Mouse (Mus musculus) forebrain, embryonic 16.5 days (tissue): Measurements from ENCODE around the gene Rpl27. TPM values are rescaled to one million over a fixed set of nuclear protein-coding genes. Genes with fewer than 3 reads are reported as not detected.
A peak's percentile ranks its signal among the peaks of the same experiment; 100 is the strongest.
"Not testable (repeated sequence)": the region's sequence is repeated elsewhere in the genome, so short reads cannot be mapped to it uniquely, and the experiment has no call there.

Experiments used
- ATAC-seq: fragments of 200-750 bp; cut with Nextera tagmentation; 2 replicates; pipeline ENCODE4 v1.8.0; 2017; ENCODE audit warnings: mild to moderate bottlenecking, moderate library complexity
- H3K27ac ChIP-seq: fragments of 300-500 bp; sonication (generic); 2 replicates; pipeline ENCODE4 v1.5.1; 2014; ENCODE audit warnings: low read length, control low read depth
- H3K27me3 ChIP-seq: fragments of 300-500 bp; sonication (generic); replicated peaks from 2 replicates; pipeline ENCODE4 v1.6.1; 2014; ENCODE audit warnings: low read length; ENCODE audit not compliant: control insufficient read depth, insufficient read depth
- H3K36me3 ChIP-seq: fragments of 300-500 bp; sonication (generic); 2 replicates; pipeline ENCODE4 v1.6.1; 2014; ENCODE audit not compliant: control insufficient read depth, insufficient read depth
- H3K4me1 ChIP-seq: fragments of 300-500 bp; sonication (generic); replicated peaks from 2 replicates; pipeline ENCODE4 v1.6.1; 2014; ENCODE audit warnings: low read length; ENCODE audit not compliant: control insufficient read depth, insufficient read depth
- H3K4me2 ChIP-seq: fragments of 300-500 bp; sonication (generic); 2 replicates; pipeline ENCODE4 v1.6.1; 2014; ENCODE audit warnings: mild to moderate bottlenecking, low read length, control low read depth
- H3K4me3 ChIP-seq: fragments of 300-500 bp; sonication (generic); replicated peaks from 2 replicates; pipeline ENCODE4 v1.5.1; 2014; ENCODE audit warnings: mild to moderate bottlenecking, low read length, control low read depth
- H3K9ac ChIP-seq: fragments of 300-500 bp; sonication (generic); replicated peaks from 2 replicates; pipeline ENCODE4 v1.6.1; 2014; ENCODE audit warnings: low read depth, low read length, control low read depth
- H3K9me3 ChIP-seq: fragments of 300-500 bp; sonication (generic); 2 replicates; pipeline ENCODE4 v1.6.1; 2016; ENCODE audit warnings: low read length; ENCODE audit not compliant: control insufficient read depth
- WGBS: fragments of 180-500 bp; shearing (Covaris S2); extraction: QIAGEN DNeasy Blood & Tissue Kit; methylation state at CpG from one replicate; pipeline ENCODE4 v1.1.7; 2014; 5-methylcytosine and 5-hydroxymethylcytosine counted together
- polyA plus RNA-seq: library from polyadenylated mRNA; unstranded; fragments of >200 nt; fragmentation: Nextera tagmentation; extraction: Ambion mirVana; gene quantifications from 2 replicates; pipeline ENCODE4 v1.2.1, GENCODE M21; 2015

Rpl27 gene
- polyA plus RNA-seq, 1 experiment from 2014 or later = 219 TPM

DNA sequence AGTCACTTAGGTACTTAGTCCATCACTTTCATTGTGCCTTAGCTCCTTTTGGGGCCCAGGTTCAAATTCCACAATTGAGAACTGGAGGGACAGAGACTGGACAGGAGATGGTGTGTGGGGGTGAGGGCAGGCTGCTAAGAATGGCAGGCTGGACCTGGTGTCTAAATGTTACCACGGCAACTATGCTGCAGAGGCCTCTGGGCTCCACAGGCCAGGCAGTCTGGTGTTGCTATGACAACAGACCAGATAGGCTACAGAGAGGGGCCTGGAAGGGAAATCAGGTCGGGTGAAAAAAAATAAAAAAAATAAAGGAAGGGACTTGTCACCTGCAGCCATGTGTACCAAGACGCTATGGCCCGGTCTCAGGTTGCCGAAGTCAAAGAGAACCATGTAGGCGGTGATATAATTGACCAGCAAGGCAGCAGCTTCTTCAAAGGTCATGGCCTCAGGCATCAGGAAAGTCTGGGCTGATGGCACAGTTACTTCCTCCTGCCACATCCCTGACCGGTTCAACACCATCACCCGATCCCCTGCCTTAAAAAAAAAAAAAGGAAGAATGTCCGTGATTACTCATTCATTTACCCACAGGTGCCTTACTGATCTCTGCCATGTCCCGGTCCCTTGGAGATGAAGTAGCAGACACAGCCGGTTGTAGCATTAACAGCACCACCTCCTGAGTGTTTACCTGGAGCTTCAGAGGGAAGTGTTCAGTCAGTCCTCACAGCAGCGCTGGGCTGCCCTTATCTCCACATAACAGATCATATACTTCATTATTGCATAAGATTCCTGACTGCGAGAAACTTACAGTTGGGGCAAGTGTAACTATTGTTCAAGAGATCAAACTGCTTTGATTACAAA is 20.7 kb downstream of the Rpl27 start:
- peaks cover 46% of the 10 kb centered on the region for H3K4me1 ChIP-seq
- peaks cover 23% of the 10 kb centered on the region for H3K36me3 ChIP-seq
- no peak for ATAC-seq
- H3K27me3 ChIP-seq = no peaks in the 10 kb centered on the region
- WGBS = 44% methylated on average over 13 of the region's 13 CpGs
- no peak overlapping the region for H3K9ac ChIP-seq
- no peak overlapping the region for H3K27ac ChIP-seq
- no peak overlapping the region for H3K4me3 ChIP-seq
- H3K9me3 ChIP-seq = no peaks in the 10 kb centered on the region
- H3K4me2 ChIP-seq = peak overlapping the region; percentile 67

DNA sequence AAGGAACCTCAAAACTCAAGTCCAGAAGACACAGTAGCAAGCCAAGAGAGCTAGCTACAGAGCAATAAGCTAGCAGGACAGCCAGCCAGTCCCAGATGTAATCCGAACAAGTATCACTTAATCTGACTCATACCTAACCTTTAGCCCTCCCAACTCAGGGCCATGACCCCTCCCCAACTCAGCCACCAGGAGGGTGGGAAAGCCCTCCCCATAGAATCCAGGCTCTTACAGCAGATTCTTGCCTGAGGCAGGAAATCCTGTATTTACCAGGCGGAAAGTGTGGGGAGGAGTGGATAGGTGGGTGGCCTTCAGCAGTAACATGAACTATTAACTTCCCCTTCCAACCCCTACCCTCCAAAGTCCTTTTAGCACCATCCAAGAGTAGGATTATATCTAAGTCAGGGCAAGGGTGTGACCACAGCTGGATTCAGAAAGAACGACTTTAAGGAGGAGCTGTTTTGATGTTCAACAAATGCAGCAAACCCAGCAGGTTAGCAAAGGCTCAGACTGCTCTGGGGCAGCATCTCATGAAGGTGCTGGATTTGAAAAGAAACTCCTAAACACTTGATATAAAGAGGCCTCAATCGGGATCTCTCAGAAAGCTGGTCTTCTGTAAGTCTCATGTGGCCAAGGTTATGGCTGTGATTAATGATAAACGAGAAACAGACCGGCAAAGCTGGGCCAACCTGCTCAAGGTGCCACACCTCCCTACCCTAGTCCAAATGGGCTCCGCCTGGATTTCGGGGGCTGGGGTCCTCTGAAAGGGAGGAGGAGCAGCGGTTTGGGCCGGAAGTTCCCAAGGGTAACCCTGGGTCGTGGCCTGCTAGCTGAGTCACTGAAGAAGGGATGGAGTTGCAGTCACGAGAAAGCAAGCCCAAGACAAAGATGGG is 22.4 kb downstream of the Rpl27 start, which contains the start of gene Rnd2:
Rnd2 (plus strand) TSS at position 789 of the 890 bp plus-strand sequence.
- Histone ChIP-seq H3K27ac (peak within 1 kb of the TSS; percentile 89), H3K36me3 (peaks cover 19% of the 10 kb centered on the region), H3K9me3 (no peaks in the 10 kb centered on the region), H3K4me3 (peak within 1 kb of the TSS; percentile 94), H3K4me1 (peaks cover 52% of the 10 kb centered on the region), H3K9ac (peak within 1 kb of the TSS; percentile 95), H3K4me2 (peak within 1 kb of the TSS; percentile 67), H3K27me3 (no peaks in the 10 kb centered on the region)
- no peak for ATAC-seq
- WGBS = 22% methylated on average over 12 of the region's 12 CpGs

DNA sequence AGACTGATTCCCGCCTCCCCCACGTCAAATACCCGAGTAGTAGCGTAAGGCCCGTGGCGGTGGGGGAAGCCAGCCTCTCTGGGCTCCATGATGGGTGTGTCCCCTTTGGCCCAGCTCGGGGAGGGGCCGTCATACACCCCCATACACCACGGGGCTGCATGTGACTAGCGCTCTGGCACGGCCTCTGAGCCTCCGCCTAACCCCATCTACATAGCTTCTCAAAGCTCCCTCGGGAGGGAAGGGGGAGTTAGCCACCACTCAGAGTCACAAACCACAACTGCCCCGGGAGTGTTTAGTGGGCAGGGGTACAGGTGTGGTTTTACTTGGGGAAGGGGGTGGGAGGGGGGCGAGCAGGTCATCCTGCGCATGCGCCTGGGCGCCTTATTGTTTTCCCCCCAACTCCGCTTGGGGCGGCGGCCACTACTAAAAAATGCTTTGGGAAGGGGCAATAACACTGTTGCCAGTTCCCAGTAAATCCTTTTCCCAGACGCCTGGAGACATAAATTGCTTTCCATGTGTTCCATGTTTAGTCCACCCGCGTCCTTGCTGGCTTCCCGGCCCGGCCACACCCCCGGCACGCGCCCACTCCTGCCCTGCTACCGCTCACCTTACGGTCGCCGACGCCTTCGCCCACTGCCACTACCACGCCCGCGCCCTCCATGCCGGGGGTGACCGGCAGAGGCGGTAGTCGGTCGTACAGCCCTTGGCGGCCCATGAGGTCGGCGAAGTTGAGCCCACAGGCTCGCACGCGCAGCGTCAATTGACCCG is 23.2 kb downstream of the Rpl27 start:
- Histone ChIP-seq H3K4me1 (peaks cover 52% of the 10 kb centered on the region), H3K9ac (peak overlapping the region; percentile 95)
- under 1% methylated on average over 50 of the region's 51 CpGs for WGBS

DNA sequence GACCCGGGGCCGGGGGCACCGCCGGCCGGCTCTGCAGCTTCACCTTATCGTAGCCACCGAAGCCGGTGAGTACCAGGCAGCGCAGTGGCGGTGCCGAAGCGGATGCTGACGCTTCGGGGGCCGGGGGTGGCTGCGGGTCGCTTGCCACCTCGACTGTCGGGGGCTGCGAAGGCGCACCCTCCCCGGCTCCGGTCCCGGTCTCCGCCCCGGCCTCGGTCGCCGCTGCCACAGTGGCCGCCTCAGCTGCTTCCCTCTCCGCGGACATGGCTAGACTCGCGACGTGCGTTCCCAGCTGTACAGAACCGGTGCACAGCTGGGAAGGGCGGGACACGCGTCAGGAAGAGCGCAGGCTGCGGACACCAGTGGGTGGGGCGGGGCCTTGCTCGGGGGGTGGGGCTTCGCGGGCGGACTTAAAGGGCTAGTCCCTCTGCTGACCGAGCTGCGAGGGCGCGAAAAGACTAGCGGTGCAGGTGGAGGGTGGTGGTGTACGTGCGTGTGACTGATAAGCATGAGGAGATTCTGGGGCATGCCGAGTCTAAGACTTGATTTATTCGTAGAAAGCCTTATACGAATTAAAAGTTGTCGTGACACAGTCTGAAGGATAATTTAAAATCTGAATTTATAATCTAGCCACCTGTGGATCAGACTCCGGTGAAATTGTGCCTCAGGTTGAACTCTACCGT is 23.9 kb downstream of the Rpl27 start, which contains the start of gene Vat1:
Vat1 (minus strand) TSS at position 362 of the 683 bp plus-strand sequence.
- Histone ChIP-seq H3K27me3 (no peaks in the 10 kb centered on the region), H3K4me3 (peak within 1 kb of the TSS; percentile 94), H3K4me1 (peaks cover 52% of the 10 kb centered on the region), H3K36me3 (peaks cover 7% of the 10 kb centered on the region; the same call in 1 of the 2 replicates), H3K27ac (peak within 1 kb of the TSS; percentile 89), H3K9ac (peak within 1 kb of the TSS; percentile 95), H3K4me2 (peak within 1 kb of the TSS; percentile 89), H3K9me3 (no peaks in the 10 kb centered on the region)
- peak; percentile 61 for ATAC-seq
- 1% methylated on average over 60 of the region's 60 CpGs for WGBS

More for the DNA sequence above, 23.2 kb downstream of the Rpl27 start:
- peak overlapping the region; percentile 94 for H3K4me3 ChIP-seq
- H3K27me3 ChIP-seq = no peaks in the 10 kb centered on the region
- peak; percentile 49 for ATAC-seq
- H3K36me3 ChIP-seq = peaks cover 10% of the 10 kb centered on the region
- no peaks in the 10 kb centered on the region for H3K9me3 ChIP-seq
- peak overlapping the region; percentile 89 for H3K27ac ChIP-seq
- peak overlapping the region; percentile 67 for H3K4me2 ChIP-seq

DNA sequence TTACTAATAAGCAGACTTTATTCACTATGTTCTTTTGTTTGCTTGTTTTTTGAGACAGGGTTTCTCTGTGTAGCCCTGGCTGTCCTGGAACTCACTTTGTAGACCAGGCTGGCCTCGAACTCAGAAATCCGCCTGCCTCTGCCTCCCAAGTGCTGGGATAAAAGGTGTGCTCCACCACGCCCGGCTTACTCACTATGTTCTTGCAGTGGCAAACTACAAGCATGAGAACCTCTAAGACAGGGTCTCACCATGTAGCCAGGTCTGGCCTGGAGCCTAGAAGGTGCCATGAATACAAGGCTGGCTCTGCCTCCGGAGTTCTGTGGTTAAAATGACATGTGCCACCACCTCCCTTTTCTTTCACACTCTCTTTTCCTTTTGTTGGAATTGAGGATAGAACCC is 24.5 kb downstream of the Rpl27 start:
- not testable (repeated sequence) for H3K27me3 ChIP-seq, H3K9ac ChIP-seq, ATAC-seq, H3K27ac ChIP-seq, H3K36me3 ChIP-seq, H3K9me3 ChIP-seq
- H3K4me1 ChIP-seq = peaks cover 52% of the 10 kb centered on the region
- H3K4me2 ChIP-seq = peak overlapping the region; percentile 67
- peak overlapping the region; percentile 94 for H3K4me3 ChIP-seq
- 59% methylated on average over 5 of the region's 5 CpGs for WGBS

DNA sequence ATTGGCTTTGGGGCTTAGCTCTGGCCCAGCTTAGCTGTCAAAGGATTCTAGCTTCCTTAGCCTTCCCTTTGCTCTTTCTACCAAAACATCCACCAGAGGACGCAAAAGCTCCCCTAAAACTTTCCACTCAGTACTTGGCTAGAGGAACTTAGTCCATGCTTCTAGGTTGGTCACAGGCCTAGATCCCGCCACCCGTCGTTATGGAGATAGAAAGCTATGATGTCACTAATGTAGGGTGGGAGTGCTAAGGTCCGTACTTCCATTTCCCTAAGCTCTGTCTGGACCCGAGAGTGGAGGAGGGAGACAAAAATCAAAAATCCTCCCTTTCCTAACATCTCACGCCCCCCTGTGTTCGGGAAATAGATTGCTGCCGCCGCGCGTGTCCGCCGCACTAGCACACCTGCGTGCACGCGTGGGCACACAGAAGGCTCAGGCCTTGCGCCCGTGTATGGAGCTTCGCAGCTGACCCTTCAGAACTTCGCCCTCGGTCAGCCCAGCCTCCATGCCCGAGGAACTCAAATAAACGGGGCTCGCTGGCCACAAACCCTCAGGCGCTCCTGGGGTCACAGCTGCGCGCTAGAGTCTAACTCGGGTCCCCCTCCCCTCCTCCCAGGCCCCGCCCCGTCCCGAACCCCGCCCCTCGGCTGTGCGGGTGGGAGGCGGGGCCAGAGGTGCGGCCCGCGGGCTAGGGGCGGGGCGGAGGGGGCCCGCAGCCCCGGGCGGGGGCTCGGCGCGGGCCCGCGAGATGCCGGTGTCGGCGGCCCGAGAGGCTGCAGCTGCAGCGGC is 25.6 kb downstream of the Rpl27 start:
- peak overlapping the region; percentile 76 for H3K27ac ChIP-seq
- WGBS = under 1% methylated on average over 53 of the region's 54 CpGs
- no peaks in the 10 kb centered on the region for H3K36me3 ChIP-seq
- peak; percentile 68 for ATAC-seq
- no peaks in the 10 kb centered on the region for H3K9me3 ChIP-seq
- H3K27me3 ChIP-seq = no peaks in the 10 kb centered on the region
- peak overlapping the region; percentile 71 for H3K4me3 ChIP-seq
- H3K9ac ChIP-seq = peak overlapping the region; percentile 80
- peak overlapping the region; percentile 89 for H3K4me2 ChIP-seq
- H3K4me1 ChIP-seq = peaks cover 47% of the 10 kb centered on the region

DNA sequence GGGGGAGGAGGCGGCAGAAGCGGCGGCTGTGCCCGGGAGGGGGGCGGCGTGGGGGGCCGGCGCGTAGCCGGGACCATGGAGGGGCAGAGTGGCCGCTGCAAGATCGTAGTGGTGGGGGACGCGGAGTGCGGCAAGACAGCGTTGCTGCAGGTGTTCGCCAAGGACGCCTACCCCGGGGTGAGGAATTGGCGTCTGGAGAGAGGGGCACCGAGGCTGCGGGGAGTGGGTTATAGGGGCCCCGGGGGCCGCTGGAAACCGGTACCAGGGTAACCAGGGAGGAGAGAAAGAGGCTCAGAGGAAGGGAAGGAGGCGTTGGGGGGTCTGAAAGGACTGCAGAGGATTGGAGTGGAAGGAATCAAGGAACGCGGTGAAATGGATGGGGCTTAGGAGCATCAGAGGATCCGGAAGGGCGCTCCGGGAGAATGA is 26.2 kb downstream of the Rpl27 start:
- Histone ChIP-seq H3K4me3 (peak overlapping the region; percentile 71), H3K4me2 (peak overlapping the region; percentile 89), H3K36me3 (no peaks in the 10 kb centered on the region), H3K4me1 (peaks cover 43% of the 10 kb centered on the region), H3K27me3 (no peaks in the 10 kb centered on the region), H3K27ac (peak overlapping the region; percentile 76), H3K9me3 (no peaks in the 10 kb centered on the region), H3K9ac (peak overlapping the region; percentile 80)
- ATAC-seq = peak; percentile 15
- WGBS = under 1% methylated on average over 30 of the region's 31 CpGs

DNA sequence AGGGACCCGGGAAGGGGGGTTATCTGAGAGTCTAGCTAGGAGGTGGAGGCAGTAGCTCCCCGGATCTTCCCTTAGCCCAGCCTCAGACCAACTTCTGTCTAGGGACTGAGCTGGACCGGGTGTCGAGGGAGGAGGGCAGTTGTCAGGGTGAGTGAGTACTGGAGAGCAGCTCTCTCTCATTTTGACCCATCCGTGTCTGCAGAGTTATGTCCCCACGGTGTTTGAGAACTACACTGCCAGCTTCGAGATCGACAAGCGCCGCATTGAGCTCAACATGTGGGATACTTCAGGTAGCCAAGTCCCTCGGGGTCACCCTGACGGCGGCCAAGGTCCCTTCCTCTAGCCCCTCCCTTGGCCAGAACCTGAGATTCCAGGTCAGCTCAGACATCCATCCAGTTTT is 26.6 kb downstream of the Rpl27 start:
- Histone ChIP-seq H3K27ac (peak overlapping the region; percentile 76; the same call in 1 of the 2 replicates), H3K36me3 (no peaks in the 10 kb centered on the region), H3K9me3 (no peaks in the 10 kb centered on the region), H3K9ac (peak overlapping the region; percentile 80), H3K4me3 (peak overlapping the region; percentile 71), H3K4me2 (peak overlapping the region; percentile 89), H3K4me1 (peaks cover 39% of the 10 kb centered on the region), H3K27me3 (no peaks in the 10 kb centered on the region)
- 2% methylated on average over 13 of the region's 13 CpGs for WGBS
- no peak; the same call in 1 of the 2 replicates for ATAC-seq
